Comparison of ENCODE assay signal across 29 mouse cellular contexts in genomic region chr7:132616391-132616790, GRCm38 (mm10). TPM values are rescaled to one million over a fixed set of nuclear protein-coding genes. Genes with fewer than 3 reads are reported as not detected.
A peak's percentile ranks its signal among the peaks of the same experiment; 100 is the strongest.
DNase-seq lines count a peak whose midpoint lies in the region; ATAC-seq lines count a peak whose summit lies in the region.
"Had no signal": no experiment of that assay in that cellular context is flagged by ENCODE, and none has a peak within 500 bp of the region (broad histone marks: within the 10 kb centered on the region; RNA-seq: fewer than 3 reads in every experiment).

No protein-coding gene starts in this region.

- 13% methylated on average over 6 of the region's 6 CpGs for WGBS in embryonic facial prominence, embryonic 11.5 days
- WGBS in embryonic facial prominence, embryonic 10.5 days: 15% methylated on average over 6 of the region's 6 CpGs
- WGBS in midbrain, embryonic 10.5 days: 6% methylated on average over 6 of the region's 6 CpGs
- 10% methylated on average over 6 of the region's 6 CpGs for WGBS in midbrain, embryonic 13.5 days

- H3K9ac ChIP-seq in embryonic facial prominence, embryonic 11.5 days (replicated peaks; ENCODE audit: low read length): no peak overlapping the region
- H3K9ac ChIP-seq in midbrain, embryonic 13.5 days (replicated peaks): no peak overlapping the region
- H3K9ac ChIP-seq: embryonic facial prominence, embryonic 12.5 days; forebrain, embryonic 15.5 days; heart, embryonic 13.5 days; liver, embryonic 15.5 days; neural tube, embryonic 13.5 days had no signal

- H3K4me1 ChIP-seq in embryonic facial prominence, embryonic 11.5 days (ENCODE audit: control insufficient read depth, insufficient read depth, low read length): no peaks in the 10 kb centered on the region
- peaks cover 22% of the 10 kb centered on the region for H3K4me1 ChIP-seq in embryonic facial prominence, embryonic 10.5 days
- peaks cover 25% of the 10 kb centered on the region for H3K4me1 ChIP-seq in midbrain, embryonic 10.5 days
- H3K4me1 ChIP-seq in midbrain, embryonic 13.5 days (replicated peaks): peaks cover 12% of the 10 kb centered on the region
- H3K4me1 ChIP-seq: embryonic facial prominence, embryonic 12.5 days; forebrain, embryonic 15.5 days had no signal

- ATAC-seq in embryonic facial prominence, embryonic 11.5 days (replicated peaks; ENCODE audit: insufficient number of reproducible peaks, low FRiP score, low TSS enrichment, low read depth): peak; percentile 36; the same call in 1 of the 2 replicates
- ATAC-seq in midbrain, embryonic 13.5 days: no peak
- ATAC-seq: forebrain, embryonic 15.5 days; intestine, postnatal 0 days; midbrain, embryonic 16.5 days had no signal

- H3K9me3 ChIP-seq in embryonic facial prominence, embryonic 11.5 days (replicated peaks; ENCODE audit: control insufficient read depth, low read length): no peaks in the 10 kb centered on the region
- H3K9me3 ChIP-seq in embryonic facial prominence, embryonic 10.5 days: no peaks in the 10 kb centered on the region
- no peaks in the 10 kb centered on the region for H3K9me3 ChIP-seq in midbrain, embryonic 10.5 days (replicated peaks)
- H3K9me3 ChIP-seq in midbrain, embryonic 13.5 days: no peaks in the 10 kb centered on the region
- H3K9me3 ChIP-seq: embryonic facial prominence, embryonic 12.5 days; forebrain, embryonic 15.5 days; heart, embryonic 13.5 days; liver, embryonic 15.5 days; neural tube, embryonic 13.5 days had no signal

- no peaks in the 10 kb centered on the region for H3K36me3 ChIP-seq in embryonic facial prominence, embryonic 11.5 days (replicated peaks; ENCODE audit: control insufficient read depth, insufficient read depth, low read depth, low read length)
- H3K36me3 ChIP-seq in embryonic facial prominence, embryonic 10.5 days (replicated peaks): no peaks in the 10 kb centered on the region
- no peaks in the 10 kb centered on the region for H3K36me3 ChIP-seq in midbrain, embryonic 10.5 days
- no peaks in the 10 kb centered on the region for H3K36me3 ChIP-seq in midbrain, embryonic 13.5 days
- H3K36me3 ChIP-seq: embryonic facial prominence, embryonic 12.5 days; forebrain, embryonic 15.5 days; heart, embryonic 13.5 days; liver, embryonic 15.5 days; neural tube, embryonic 13.5 days had no signal

- H3K4me3 ChIP-seq in embryonic facial prominence, embryonic 11.5 days (ENCODE audit: low read depth, low read length): no peak overlapping the region
- H3K4me3 ChIP-seq in embryonic facial prominence, embryonic 10.5 days: no peak overlapping the region
- H3K4me3 ChIP-seq in midbrain, embryonic 10.5 days: peak overlapping the region; percentile 18; the same call in 1 of the 2 replicates
- no peak overlapping the region for H3K4me3 ChIP-seq in midbrain, embryonic 13.5 days (replicated peaks)
- H3K4me3 ChIP-seq: embryonic facial prominence, embryonic 12.5 days; forebrain, embryonic 15.5 days; heart, adult 2 months; heart, embryonic 13.5 days; liver, embryonic 15.5 days; neural tube, embryonic 13.5 days had no signal

- H3K27ac ChIP-seq in embryonic facial prominence, embryonic 11.5 days (replicated peaks; ENCODE audit: low read depth, low read length): no peak overlapping the region
- H3K27ac ChIP-seq in embryonic facial prominence, embryonic 10.5 days (replicated peaks): no peak overlapping the region
- H3K27ac ChIP-seq in midbrain, embryonic 10.5 days (replicated peaks): peak overlapping the region; percentile 59
- H3K27ac ChIP-seq in midbrain, embryonic 13.5 days: no peak overlapping the region
- H3K27ac ChIP-seq: embryonic facial prominence, embryonic 12.5 days; forebrain, embryonic 15.5 days; heart, adult 2 months; heart, embryonic 13.5 days; liver, embryonic 15.5 days; neural tube, embryonic 13.5 days had no signal

- no peak for DNase-seq in embryonic facial prominence, embryonic 11.5 days (ENCODE audit: low spot score)
- no peak for DNase-seq in embryonic facial prominence, embryonic 10.5 days (ENCODE audit: low spot score)
- DNase-seq in midbrain, embryonic 10.5 days (ENCODE audit: low spot score): peak; percentile 46
- peak; percentile 37 for DNase-seq in R1 (ENCODE audit: low read depth, low spot score)
- DNase-seq in mesoderm, embryonic 11.5 days (ENCODE audit: low read depth, low spot score): peak; percentile 32
- no peak for DNase-seq in right cerebral cortex, adult 18-20 months
- DNase-seq: adrenal gland, adult 8-10 months; cerebellum, adult 11 months; cerebellum, adult 9-10 months; cerebellum, postnatal 36 days; heart, adult 2 months; heart, postnatal 10 days; kidney, adult 9 months; kidney, postnatal 10 days; layer of hippocampus, postnatal 36 days; liver; lung, postnatal 36 days; thymus, postnatal 4 days had no signal

- H3K4me2 ChIP-seq in embryonic facial prominence, embryonic 11.5 days (ENCODE audit: low read depth, low read length): no peak overlapping the region
- H3K4me2 ChIP-seq in midbrain, embryonic 13.5 days (replicated peaks): no peak overlapping the region
- H3K4me2 ChIP-seq: embryonic facial prominence, embryonic 12.5 days; forebrain, embryonic 15.5 days; heart, embryonic 13.5 days; liver, embryonic 15.5 days; neural tube, embryonic 13.5 days had no signal

- no peaks in the 10 kb centered on the region for H3K27me3 ChIP-seq in embryonic facial prominence, embryonic 11.5 days (ENCODE audit: control insufficient read depth, insufficient read depth, low read length)
- H3K27me3 ChIP-seq in embryonic facial prominence, embryonic 10.5 days (replicated peaks; ENCODE audit: low read depth, poor library complexity, severe bottlenecking): peaks cover 57% of the 10 kb centered on the region
- peaks cover 37% of the 10 kb centered on the region for H3K27me3 ChIP-seq in midbrain, embryonic 10.5 days (ENCODE audit: low read depth, poor library complexity, severe bottlenecking)
- H3K27me3 ChIP-seq in midbrain, embryonic 13.5 days: no peaks in the 10 kb centered on the region; the same call in 1 of the 2 replicates
- H3K27me3 ChIP-seq: forebrain, embryonic 15.5 days; heart, embryonic 13.5 days; liver, embryonic 15.5 days; neural tube, embryonic 13.5 days had no signal

RNA-seq across cellular contexts. Expression of gene Lhpp, which starts 6.0 kb away (rescaled TPM):
- polyA plus RNA-seq in embryonic facial prominence, embryonic 11.5 days (2014; fragmentation: Nextera tagmentation; extraction: Ambion mirVana): 15.5 and 16.3 TPM in 2 replicates
- polyA plus RNA-seq in embryonic facial prominence, embryonic 10.5 days (2016; fragmentation: Nextera tagmentation; extraction: Ambion mirVana): 15.5 TPM in 2 replicates
- 20.5 and 20.7 TPM in 2 replicates for polyA plus RNA-seq in midbrain, embryonic 10.5 days (2016; fragmentation: Nextera tagmentation; extraction: Ambion mirVana)
- polyA plus RNA-seq in midbrain, embryonic 13.5 days (2015; fragmentation: Nextera tagmentation; extraction: Ambion mirVana): 21.0 and 21.2 TPM in 2 replicates

RNA-seq across cellular contexts. Expression of gene Nkx1-2, which starts 17.0 kb away (rescaled TPM):
- 0.81 TPM in 1 of 2 replicates, not detected in the other for polyA plus RNA-seq in embryonic facial prominence, embryonic 11.5 days (2014; fragmentation: Nextera tagmentation; extraction: Ambion mirVana)
- 0.15 and 0.19 TPM in 2 replicates for polyA plus RNA-seq in embryonic facial prominence, embryonic 10.5 days (2016; fragmentation: Nextera tagmentation; extraction: Ambion mirVana)
- 0.80 and 1.6 TPM in 2 replicates for polyA plus RNA-seq in midbrain, embryonic 10.5 days (2016; fragmentation: Nextera tagmentation; extraction: Ambion mirVana)
- polyA plus RNA-seq in midbrain, embryonic 13.5 days (2015; fragmentation: Nextera tagmentation; extraction: Ambion mirVana): 0.82 and 0.97 TPM in 2 replicates
- polyA plus RNA-seq: heart, adult 2 months; heart, embryonic 13.5 days; large intestine, adult 2 months; liver, embryonic 15.5 days; lung, embryonic 16.5 days; thymus, postnatal 0 days had no signal

RNA-seq across cellular contexts. Expression of gene Oat, which starts 40.2 kb away (rescaled TPM):
- polyA plus RNA-seq in embryonic facial prominence, embryonic 11.5 days (2014; fragmentation: Nextera tagmentation; extraction: Ambion mirVana): 160 and 161 TPM in 2 replicates
- 121 and 127 TPM in 2 replicates for polyA plus RNA-seq in embryonic facial prominence, embryonic 10.5 days (2016; fragmentation: Nextera tagmentation; extraction: Ambion mirVana)
- 144 and 145 TPM in 2 replicates for polyA plus RNA-seq in midbrain, embryonic 10.5 days (2016; fragmentation: Nextera tagmentation; extraction: Ambion mirVana)
- 73.0 and 77.5 TPM in 2 replicates for polyA plus RNA-seq in midbrain, embryonic 13.5 days (2015; fragmentation: Nextera tagmentation; extraction: Ambion mirVana)

Comparison
In these comparisons a context has a peak if more than half of its experiments do, and no peak if none do; other contexts are left out.
1. DNase-seq: peak in midbrain, embryonic 10.5 days (single experiment), R1 (single experiment) and mesoderm, embryonic 11.5 days (single experiment); none in embryonic facial prominence, embryonic 11.5 days (single experiment), embryonic facial prominence, embryonic 10.5 days (single experiment) and right cerebral cortex, adult 18-20 months (single experiment).